Mouse (Mus musculus): Measurements from ENCODE around the gene Fubp1.

Gene Fubp1

GRCm38 (mm10) chr3:152278431-152278830 lies 68.2 kb downstream of the Fubp1 start:
- DNase-seq = no peak

DNA sequence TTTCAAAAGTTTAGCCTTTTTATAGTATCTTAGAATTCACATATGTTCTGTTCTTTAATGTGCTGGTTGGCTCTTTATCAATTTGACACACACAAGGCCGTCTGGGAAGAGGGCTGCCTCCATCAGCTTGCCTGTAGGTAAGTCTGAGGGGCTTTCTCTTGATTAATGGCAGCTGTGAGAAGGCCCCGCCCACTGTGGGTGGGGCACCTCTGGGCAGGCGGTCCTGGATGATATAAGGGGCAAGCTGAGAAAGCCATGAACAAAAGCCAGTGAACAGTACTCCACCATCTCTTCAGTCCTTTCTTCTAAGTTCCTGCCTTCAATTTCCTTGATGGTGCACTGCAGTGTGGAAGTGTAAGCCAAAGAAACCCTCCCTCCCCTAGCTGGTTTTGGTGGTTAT lies 71.9 kb downstream of the Fubp1 start:
- DNase-seq = no peak

DNA sequence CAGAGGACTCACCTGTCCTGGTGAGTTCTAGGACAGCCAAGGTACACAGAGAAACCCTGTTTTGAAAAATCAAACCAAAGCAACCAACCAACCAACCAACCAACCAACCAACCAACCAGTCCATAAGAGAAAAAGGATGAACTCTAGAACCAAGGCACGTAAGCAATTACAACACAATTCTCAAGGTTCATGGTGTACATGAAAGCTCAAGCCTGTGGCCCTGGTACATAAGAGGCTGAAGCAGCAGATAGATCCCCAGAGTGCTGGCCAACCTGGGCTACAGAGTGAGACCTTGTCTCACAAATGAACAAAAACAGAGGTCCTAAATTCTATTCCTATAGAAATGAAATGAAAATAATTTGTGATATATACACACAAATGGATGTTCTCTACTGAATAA lies 74.1 kb downstream of the Fubp1 start:
- DNase-seq = no peak

GRCm38 (mm10) chr3:152284759-152285158 lies 74.5 kb downstream of the Fubp1 start:
- no peak for DNase-seq

All from kidney, postnatal 4 days (tissue).